Mouse (Mus musculus): ENCODE data around the gene Trim32. TPM values are rescaled to one million over a fixed set of nuclear protein-coding genes. Genes with fewer than 3 reads are reported as not detected.
A peak's percentile ranks its signal among the peaks of the same experiment; 100 is the strongest.

Gene Trim32
- 10 to 100 TPM; 17.5 to 26.2 TPM for total RNA-seq (2021)

DNA sequence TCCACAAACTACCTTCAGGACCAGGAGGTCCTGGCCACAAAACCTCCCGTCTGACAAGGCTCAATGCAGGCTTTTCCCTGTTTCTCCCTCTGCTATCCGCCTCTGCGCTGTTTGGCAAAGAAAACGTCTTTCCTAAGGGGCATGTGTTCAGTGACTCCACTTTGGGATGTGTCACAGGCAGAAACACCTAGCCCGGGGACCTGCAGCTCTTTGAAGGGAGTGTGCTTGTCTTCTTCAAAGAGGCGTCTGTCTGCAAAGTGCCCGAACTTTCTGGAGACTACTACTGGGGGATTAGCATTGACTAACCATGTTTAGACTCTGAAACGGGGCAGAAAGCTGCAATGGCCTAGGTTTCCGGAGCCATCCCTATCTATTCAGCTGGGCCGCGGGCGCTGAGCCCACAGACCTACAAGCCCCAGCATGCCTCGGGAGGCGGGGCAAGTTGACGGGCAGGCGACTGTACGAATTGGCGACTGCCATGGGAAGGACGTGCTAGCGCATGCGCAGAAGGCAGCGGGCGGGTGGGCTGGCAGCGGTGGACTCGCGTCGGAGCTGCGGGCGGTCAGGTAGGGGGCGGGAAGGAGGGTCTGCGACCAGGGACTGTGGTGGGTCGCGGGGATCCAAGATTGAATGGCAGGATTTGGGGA is at the start of gene Trim32:
Gene Trim32, plus strand, starts transcription at position 483 of the 647 bp plus-strand sequence.
- DNase-seq, result peak; percentile 100

DNA sequence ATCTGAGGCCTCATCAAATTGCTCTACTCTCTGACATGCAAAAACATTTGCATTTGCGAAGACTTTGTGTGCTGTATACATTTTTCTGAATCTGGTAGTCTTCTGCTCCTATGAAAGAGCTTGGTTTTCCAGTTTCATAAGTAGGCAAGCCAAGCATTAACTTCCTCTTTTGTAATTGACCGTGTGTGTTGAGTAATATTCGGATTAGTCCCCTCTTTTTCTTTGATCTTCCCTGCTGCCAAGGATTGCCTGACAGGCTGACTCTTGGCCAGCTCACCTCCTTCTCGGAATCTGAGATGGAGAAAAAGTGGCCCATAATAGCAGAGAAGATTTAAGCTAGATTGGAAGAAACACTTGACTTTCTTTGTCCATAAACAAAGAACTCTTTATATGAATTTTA is 39.3 kb upstream of the Trim32 start:
- no peak for DNase-seq

DNA sequence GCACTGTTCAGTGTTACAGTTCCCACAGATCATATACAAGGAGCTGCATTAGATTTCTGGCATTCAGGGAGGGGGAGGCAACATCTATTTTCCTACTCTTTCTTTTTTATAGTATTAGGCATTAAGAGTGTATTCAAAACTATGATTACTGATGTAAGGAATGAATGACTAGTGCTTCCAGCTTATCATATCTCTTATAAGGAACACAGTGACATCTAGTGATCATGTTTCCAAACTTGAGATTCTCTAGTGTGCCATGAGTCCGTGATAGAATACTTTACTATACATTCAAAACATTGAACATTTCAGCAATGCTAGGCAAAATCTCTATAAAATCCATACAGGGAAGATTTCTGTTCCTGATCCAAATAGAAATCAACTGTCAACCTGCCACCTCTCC is 24.5 kb upstream of the Trim32 start:
- no peak for DNase-seq

DNA sequence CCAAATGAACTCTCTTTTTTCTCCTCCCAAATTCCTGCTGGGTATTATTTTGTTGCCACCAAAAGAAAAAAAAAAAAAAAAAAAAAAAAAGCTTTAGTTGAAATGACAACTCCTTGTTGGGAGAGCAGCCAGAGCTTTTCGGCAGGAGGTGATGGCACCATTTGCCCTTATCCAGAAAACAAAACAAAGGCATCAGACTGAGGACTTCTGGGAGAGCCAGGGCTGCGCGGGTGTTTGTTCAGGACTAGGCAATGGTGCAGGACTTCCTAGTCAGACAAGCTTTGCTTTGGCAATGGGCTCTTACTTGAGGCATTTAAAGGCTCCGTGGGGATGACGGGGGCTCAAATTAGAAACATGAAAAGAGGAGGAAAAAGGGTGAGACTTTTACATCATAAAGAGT is 17.8 kb upstream of the Trim32 start:
- DNase-seq, result no peak

DNA sequence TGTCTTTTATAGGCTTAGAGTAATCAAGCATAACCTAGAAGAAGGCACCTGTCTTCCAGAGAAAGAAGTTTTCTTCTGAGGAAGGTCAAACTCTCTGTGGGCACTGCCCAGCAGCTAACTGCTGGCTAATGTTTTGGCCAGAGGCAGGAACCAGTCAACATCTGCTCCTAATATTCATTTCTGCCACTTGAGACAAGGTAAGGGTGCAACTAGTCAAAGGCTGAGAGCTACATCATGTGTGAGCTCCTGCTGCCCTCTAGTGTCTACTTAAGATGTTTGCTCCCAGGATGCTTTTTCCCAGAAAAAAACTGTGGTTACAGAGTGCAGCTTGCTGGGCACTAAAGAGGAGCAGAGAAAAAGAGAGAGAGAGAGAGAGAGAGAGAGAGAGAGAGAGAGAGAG is 15.0 kb upstream of the Trim32 start:
- DNase-seq, result peak; percentile 36

DNA sequence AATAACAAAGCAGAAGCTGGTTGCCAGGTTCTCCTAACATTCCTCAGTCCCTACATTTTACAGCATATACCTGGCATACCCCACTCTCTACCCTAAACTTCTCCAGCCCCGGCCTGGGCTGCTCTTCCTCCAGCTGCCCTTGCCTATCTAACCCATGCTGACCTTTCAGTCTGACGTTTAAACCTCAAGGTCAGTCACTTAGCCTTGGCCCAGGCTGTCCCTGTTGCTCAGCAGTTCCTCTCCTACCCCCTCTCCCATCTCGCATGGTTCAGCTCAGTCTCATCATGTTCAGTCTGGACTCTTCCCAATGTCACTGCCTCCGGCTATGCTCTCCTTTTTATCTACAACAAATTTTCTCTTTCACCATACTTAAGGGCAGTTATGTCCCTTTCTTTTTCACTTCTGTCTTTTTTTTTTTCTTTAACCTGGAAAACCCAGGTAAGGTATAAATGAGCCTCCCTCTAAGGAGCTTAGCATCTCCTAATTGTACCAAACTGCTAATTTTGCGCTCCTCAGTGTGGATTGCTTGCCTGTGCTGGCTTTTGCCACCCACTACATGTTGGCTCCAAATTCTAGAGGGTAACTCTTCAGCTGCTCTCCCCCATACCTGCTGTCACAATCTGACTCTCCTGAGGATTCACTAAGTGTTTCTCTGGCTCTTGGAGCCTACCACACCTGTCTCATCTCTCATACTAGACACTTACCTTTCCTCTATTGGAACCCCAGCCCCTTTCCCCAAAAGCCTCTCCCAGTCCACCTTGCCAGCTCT is 10.0 kb upstream of the Trim32 start:
- DNase-seq, result no peak

DNA sequence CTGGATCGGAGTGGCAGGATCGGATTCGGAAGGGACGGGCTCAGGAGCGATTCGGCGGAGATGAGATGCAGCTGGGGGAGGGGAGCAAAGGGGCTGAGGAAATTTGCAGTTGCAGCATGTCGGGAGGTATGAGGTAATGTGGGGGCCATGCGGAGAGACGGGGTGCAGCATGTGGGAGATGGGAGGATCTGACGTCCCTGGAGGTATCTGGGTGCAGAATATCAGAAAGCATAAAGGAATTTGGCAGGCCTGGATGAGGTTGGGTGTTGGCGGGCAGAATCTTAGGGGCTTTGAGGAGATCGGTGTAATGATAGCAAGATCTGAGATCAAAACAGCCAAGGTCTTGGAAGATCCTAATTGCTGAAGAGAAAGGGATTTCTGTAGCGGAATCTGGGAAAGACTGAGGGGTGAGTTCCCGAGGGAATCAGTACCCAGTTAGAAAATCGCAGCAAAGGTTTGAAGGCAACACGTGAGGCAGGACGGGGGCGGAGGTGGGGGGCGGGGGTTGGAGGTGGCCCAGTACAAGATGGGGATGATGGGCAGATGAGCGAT is 441 bp downstream of the Trim32 start:
- no peak for DNase-seq

DNA sequence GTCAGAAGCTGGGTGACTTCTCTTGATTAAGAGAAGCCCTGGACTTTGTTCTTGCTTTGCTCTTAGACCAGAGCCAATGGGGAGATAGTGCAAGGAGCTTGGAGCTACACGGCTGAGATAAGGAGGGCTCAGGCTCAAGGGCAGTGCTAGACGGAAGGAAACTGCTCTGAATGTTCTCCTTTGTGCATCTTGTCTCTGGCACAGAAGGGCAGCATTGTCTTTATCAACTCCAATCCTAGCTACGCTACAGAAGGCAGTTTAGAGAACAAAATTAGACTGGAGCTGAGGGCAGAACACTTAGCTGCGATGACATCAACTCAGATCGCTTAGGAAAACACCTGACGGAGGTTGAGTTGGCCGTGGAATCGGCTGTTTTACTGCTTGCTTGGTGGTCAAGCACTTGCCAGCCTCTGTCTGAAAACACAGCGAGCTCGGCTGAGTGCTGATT is 2.4 kb downstream of the Trim32 start:
- DNase-seq, result no peak

DNA sequence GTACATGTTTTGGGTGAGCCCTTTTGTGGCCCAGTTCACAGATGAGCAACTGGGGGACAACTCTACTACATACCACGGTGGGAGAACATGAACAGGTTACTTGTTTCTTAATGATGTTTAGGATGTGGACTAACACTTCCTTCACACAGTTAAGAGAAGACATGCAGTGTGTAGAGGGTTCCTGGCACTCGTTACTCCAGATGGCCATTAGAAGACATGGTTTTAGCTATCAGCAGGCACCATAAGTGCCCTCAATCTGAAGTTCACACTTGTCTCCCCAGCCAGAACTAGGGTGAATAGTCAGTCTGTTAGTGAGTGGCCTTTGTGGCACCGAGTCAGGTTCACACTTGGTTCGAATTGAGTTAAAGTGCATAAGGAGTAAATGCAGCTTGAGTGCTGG is 3.3 kb downstream of the Trim32 start:
- no peak for DNase-seq

DNA sequence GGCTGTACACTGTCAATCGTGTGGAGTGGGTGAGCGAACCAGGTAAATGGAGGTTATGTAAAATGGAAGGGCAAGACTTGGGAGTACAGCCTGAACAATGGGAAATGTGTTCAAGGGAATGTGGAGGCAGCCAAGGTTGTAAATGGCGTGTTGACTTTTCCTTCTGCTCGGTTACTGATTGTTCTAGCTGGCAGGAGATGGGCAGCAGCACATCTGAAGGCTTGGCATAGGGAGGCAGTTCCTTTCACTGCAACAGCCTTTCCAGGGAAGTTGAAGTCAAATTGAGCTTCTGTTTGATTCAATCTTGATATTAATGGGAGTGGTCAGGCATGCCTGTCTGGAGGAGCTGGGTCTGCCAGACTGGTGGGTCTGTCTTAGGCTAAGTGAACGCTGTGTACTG is 5.5 kb downstream of the Trim32 start:
- no peak for DNase-seq

DNA sequence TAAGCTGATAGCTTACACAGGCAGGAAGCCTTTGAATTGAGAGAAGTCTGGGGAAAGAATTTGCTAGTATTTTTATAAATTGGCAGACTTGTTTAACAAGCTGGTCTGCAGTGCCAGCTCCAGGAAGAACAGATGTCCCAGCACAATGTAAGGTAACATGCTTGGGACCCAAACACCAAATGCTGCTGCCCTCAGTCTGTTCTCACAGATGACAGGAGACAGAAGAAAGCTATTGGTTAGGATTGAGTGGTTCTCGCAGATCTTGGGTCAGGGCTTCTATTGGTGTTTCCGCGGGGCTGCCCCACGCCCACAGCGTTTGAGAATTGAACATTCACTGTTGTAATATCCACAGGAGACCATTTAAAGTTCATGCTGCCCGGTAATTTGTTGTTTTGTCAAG is 6.1 kb downstream of the Trim32 start:
- no peak for DNase-seq

DNA sequence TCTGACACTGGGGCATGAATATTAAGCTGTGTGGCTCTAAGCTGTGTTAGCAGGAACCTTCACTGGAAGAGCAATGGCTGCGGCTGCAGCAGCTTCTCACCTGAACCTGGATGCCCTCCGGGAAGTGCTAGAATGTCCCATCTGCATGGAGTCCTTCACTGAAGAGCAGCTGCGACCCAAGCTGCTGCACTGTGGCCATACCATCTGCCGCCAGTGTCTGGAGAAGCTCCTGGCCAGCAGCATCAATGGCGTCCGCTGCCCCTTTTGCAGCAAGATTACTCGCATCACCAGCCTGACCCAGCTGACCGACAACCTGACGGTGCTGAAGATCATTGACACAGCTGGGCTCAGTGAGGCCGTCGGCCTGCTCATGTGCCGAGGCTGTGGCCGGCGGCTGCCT is 8.3 kb downstream of the Trim32 start:
- no peak for DNase-seq

DNA sequence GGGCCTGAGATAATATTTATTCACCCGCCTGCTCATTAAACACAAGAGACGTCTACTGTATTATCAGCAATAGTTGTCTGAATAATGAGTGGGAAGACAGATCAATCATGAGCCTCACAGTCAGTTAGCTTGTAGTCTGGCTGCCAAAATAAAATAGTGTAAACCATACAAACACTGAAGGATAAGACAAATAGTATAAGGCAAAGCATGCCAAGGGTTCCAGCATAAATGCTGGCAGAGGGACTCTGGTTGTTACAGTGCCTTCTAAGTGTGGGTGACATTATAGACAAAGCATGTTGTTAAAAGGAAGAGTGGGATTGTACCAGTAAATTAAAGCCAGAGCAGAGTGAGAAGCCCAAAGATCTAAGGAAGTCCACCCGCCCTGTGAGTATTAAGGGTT is 15.3 kb downstream of the Trim32 start:
- no peak for DNase-seq

DNA sequence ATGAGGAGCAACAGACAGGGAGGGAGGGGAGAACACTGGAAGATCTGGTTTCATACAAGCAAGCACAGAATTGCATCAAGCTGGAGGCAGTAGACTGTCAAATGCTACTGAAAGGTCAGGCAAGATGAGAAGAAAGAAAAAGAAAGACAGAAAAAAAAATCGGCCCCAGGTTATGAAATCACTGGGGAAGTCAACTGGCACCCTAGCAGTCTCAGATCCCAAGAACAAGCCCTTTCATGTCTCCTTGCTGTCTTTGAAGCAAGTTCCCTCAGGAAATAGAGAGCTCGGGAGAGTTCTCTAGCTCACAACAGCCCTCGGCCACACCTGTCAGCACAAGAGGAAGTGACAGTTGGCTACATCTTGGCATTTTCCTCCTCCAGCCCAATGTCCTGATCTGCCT is 33.4 kb downstream of the Trim32 start:
- DNase-seq, result no peak

DNA sequence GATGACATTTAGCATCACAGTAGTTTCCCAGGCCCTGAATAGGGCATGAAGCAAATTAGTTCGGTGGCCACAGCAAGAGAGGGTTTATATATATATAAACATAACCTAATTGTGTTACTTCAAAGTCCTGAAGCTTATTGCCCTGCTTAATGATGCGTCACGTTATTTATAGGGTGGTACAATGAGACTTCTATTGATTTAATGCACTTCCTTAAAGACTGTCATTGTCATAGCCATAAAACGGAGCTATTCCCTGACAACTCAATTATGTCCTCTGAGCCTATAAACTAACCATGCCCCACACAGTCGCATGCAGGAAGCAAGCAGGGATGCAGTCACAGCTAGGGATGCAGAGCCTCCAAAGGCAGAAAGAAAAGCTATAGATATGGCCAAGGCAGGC is 37.8 kb downstream of the Trim32 start:
- no peak for DNase-seq

DNA sequence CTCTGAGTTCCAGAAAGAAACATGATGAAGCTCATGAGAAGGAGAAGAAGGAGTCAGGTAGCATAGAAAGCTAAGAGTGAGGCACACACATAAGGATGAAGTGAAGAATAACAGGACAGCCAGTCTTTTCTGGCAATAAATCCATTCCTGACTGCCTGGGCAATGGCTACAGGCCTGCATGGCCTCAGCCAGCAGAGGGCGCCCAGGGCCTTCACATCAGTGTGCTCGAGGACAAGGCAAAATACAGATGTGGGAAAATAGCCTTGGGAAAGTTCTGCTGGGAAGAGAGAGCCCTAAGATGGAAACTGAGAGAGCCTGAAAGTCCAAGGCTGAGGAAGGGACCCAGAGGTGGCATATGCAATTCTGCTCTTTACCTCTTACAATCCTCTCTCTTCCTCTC is 49.9 kb downstream of the Trim32 start:
- DNase-seq, result peak; percentile 89

DNA sequence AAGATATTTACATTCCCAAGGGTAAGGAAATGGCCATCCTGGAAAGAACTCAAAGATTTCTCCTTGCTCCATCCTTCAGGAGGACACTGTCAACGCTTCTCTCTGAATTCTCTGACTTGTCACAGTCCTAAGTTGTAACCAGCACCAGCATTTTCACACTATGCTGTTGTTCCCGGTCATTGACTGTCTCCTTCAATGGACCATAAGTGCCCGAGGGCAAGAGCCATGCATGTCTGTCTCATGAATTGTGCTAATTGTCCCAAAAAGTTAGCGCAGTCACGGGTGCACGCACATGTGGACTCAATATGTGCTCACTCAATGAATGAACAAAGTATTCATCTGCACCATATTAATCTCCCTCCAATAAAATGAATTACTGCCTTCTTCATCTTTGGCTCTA is 58.4 kb downstream of the Trim32 start:
- DNase-seq, result no peak

All from heart, postnatal 4 days (tissue).